Mouse (Mus musculus) midbrain, embryonic 11.5 days (tissue): ENCODE measurements around the gene Sin3a. TPM values are rescaled to one million over a fixed set of nuclear protein-coding genes. Genes with fewer than 3 reads are reported as not detected.

ENCODE experiments used
- ATAC-seq: fragments of 200-750 bp; cut with Nextera tagmentation; 2 replicates; pipeline ENCODE4 v1.8.0; 2017; ENCODE audit warnings: moderate TSS enrichment, moderate library complexity; ENCODE audit not compliant: low FRiP score
- DNase-seq: peaks from one replicate; pipeline ENCODE4 v3.0.0; 2015; ENCODE audit warnings: low spot score; ENCODE audit errors: missing footprints
- H3K27ac ChIP-seq: fragments of 300-500 bp; sonication (generic); 2 replicates; pipeline ENCODE4 v1.5.1; 2014; ENCODE audit warnings: low read depth, low read length
- H3K27me3 ChIP-seq: fragments of 300-500 bp; sonication (generic); 2 replicates; pipeline ENCODE4 v1.6.1; 2014; ENCODE audit warnings: mild to moderate bottlenecking, low read length, moderate library complexity, mixed read lengths; ENCODE audit not compliant: control insufficient read depth, insufficient read depth
- H3K36me3 ChIP-seq: fragments of 300-500 bp; sonication (generic); 2 replicates; pipeline ENCODE4 v1.6.1; 2014; ENCODE audit warnings: mild to moderate bottlenecking, low read length, moderate library complexity, mixed read lengths; ENCODE audit not compliant: control insufficient read depth, insufficient read depth
- H3K4me1 ChIP-seq: fragments of 300-500 bp; sonication (generic); 2 replicates; pipeline ENCODE4 v1.6.1; 2014; ENCODE audit warnings: low read length; ENCODE audit not compliant: control insufficient read depth, insufficient read depth
- H3K4me2 ChIP-seq: fragments of 300-500 bp; sonication (generic); 2 replicates; pipeline ENCODE4 v1.6.1; 2014; ENCODE audit warnings: mild to moderate bottlenecking, moderate library complexity
- H3K4me3 ChIP-seq: fragments of 300-500 bp; sonication (generic); 2 replicates; pipeline ENCODE4 v1.5.1; 2014; ENCODE audit warnings: low read depth, low read length
- H3K9ac ChIP-seq: fragments of 300-500 bp; sonication (generic); 2 replicates; pipeline ENCODE4 v1.6.1; 2014; ENCODE audit warnings: low read length
- H3K9me3 ChIP-seq: fragments of 300-500 bp; sonication (generic); 2 replicates; pipeline ENCODE4 v1.6.1; 2016; ENCODE audit warnings: low read length; ENCODE audit not compliant: control insufficient read depth
- WGBS: fragments of 180-500 bp; shearing (Covaris S2); extraction: QIAGEN DNeasy Blood & Tissue Kit; methylation state at CpG from one replicate; pipeline ENCODE4 v1.1.7; 2014; 5-methylcytosine and 5-hydroxymethylcytosine counted together
- polyA plus RNA-seq: library from polyadenylated mRNA; unstranded; fragments of >200 nt; fragmentation: Nextera tagmentation; extraction: Ambion mirVana; gene quantifications from 2 replicates; pipeline ENCODE4 v1.2.1, GENCODE M21; 2014

The Sin3a gene
- 54.6 and 56.1 TPM in 2 replicates for polyA plus RNA-seq

GRCm38 (mm10) chr9:57071801-57072351 lies at the start of gene Sin3a:
Gene Sin3a, plus strand, starts transcription at chr9:57072040.
- ATAC-seq (no peak), DNase-seq (peak; percentile 98)
- no peaks in the 10 kb centered on the region for H3K27me3 ChIP-seq
- peak within 1 kb of the TSS; percentile 91 for H3K4me3 ChIP-seq
- peaks cover 10% of the 10 kb centered on the region for H3K4me1 ChIP-seq
- H3K9ac ChIP-seq, result peak within 1 kb of the TSS; percentile 79
- H3K36me3 ChIP-seq, result no peaks in the 10 kb centered on the region
- H3K9me3 ChIP-seq, result no peaks in the 10 kb centered on the region
- H3K4me2 ChIP-seq, result peak within 1 kb of the TSS; percentile 78
- under 1% methylated on average over 34 of the region's 34 CpGs for WGBS
- peak within 1 kb of the TSS; percentile 98 for H3K27ac ChIP-seq

- no peaks in the 10 kb centered on the region for H3K27me3 ChIP-seq
- no peak overlapping the region for H3K9ac ChIP-seq
- no peaks in the 10 kb centered on the region for H3K4me1 ChIP-seq
- no peak for DNase-seq
- peaks cover 10% of the 10 kb centered on the region for H3K36me3 ChIP-seq
- H3K4me2 ChIP-seq, result no peak overlapping the region
- no peak overlapping the region for H3K27ac ChIP-seq
- no peak for ATAC-seq
- no peaks in the 10 kb centered on the region for H3K9me3 ChIP-seq
- H3K4me3 ChIP-seq, result no peak overlapping the region
- WGBS, result 89% methylated on average over 1 of the region's 1 CpGs
Measured at GRCm38 (mm10) chr9:57031756-57032155, 40.1 kb upstream of the Sin3a start.

- 100% methylated on average over 1 of the region's 1 CpGs for WGBS
- Histone ChIP-seq H3K4me3 (no peak overlapping the region), H3K27ac (no peak overlapping the region), H3K4me2 (no peak overlapping the region), H3K27me3 (no peaks in the 10 kb centered on the region), H3K9me3 (no peaks in the 10 kb centered on the region), H3K36me3 (peaks cover 5% of the 10 kb centered on the region; the same call in 1 of the 2 replicates), H3K9ac (no peak overlapping the region), H3K4me1 (no peaks in the 10 kb centered on the region)
- DNase-seq (peak; percentile 87), ATAC-seq (no peak)
Measured at GRCm38 (mm10) chr9:57056237-57056636, 15.6 kb upstream of the Sin3a start.

GRCm38 (mm10) chr9:57064164-57064563 lies 7.7 kb upstream of the Sin3a start:
- no peaks in the 10 kb centered on the region for H3K27me3 ChIP-seq
- no peak for ATAC-seq

GRCm38 (mm10) chr9:57068266-57068665 lies 3.6 kb upstream of the Sin3a start:
- 77% methylated on average over 3 of the region's 3 CpGs for WGBS
- H3K4me1 ChIP-seq, result no peaks in the 10 kb centered on the region; the same call in 1 of the 2 replicates
- no peak overlapping the region for H3K4me3 ChIP-seq
- H3K9me3 ChIP-seq, result no peaks in the 10 kb centered on the region
- DNase-seq (no peak), ATAC-seq (no peak)
- H3K36me3 ChIP-seq, result no peaks in the 10 kb centered on the region
- H3K27me3 ChIP-seq, result no peaks in the 10 kb centered on the region
- H3K4me2 ChIP-seq, result no peak overlapping the region
- no peak overlapping the region for H3K27ac ChIP-seq
- no peak overlapping the region for H3K9ac ChIP-seq

More at GRCm38 (mm10) chr9:57064164-57064563, 7.7 kb upstream of the Sin3a start:
- Histone ChIP-seq H3K36me3 (0 out of 2 replicates have a peak, but pooled peaks cover 3% of the 10 kb centered on the region), H3K27ac (no peak overlapping the region), H3K9ac (no peak overlapping the region), H3K9me3 (no peaks in the 10 kb centered on the region), H3K4me1 (no peaks in the 10 kb centered on the region), H3K4me2 (no peak overlapping the region), H3K4me3 (no peak overlapping the region)
- no peak for DNase-seq
- WGBS, result 92% methylated on average over 2 of the region's 2 CpGs

- no peak overlapping the region for H3K4me3 ChIP-seq
- H3K9ac ChIP-seq, result no peak overlapping the region
- ATAC-seq, result no peak
- 59% methylated on average over 1 of the region's 1 CpGs for WGBS
- H3K9me3 ChIP-seq, result no peaks in the 10 kb centered on the region
- H3K27ac ChIP-seq, result no peak overlapping the region
- no peak for DNase-seq
- no peaks in the 10 kb centered on the region for H3K27me3 ChIP-seq
- no peak overlapping the region for H3K4me2 ChIP-seq
- peaks cover 10% of the 10 kb centered on the region for H3K4me1 ChIP-seq
- H3K36me3 ChIP-seq, result no peaks in the 10 kb centered on the region
Measured at GRCm38 (mm10) chr9:57070262-57070661, 1.6 kb upstream of the Sin3a start.

GRCm38 (mm10) chr9:57070800-57071545 lies 867 bp upstream of the Sin3a start:
- Histone ChIP-seq H3K9ac (peak overlapping the region; percentile 79), H3K27ac (no peak overlapping the region), H3K4me2 (peak overlapping the region; percentile 78), H3K4me3 (peak overlapping the region; percentile 91), H3K9me3 (no peaks in the 10 kb centered on the region), H3K36me3 (no peaks in the 10 kb centered on the region), H3K4me1 (peaks cover 10% of the 10 kb centered on the region), H3K27me3 (no peaks in the 10 kb centered on the region)
- 26% methylated on average over 5 of the region's 5 CpGs for WGBS
- no peak for DNase-seq
- no peak for ATAC-seq

- peak overlapping the region; percentile 78 for H3K4me2 ChIP-seq
- H3K4me1 ChIP-seq, result peaks cover 10% of the 10 kb centered on the region
- no peak for ATAC-seq
- no peaks in the 10 kb centered on the region for H3K9me3 ChIP-seq
- WGBS, result under 1% methylated on average over 40 of the region's 40 CpGs
- peak overlapping the region; percentile 91 for H3K4me3 ChIP-seq
- peak overlapping the region; percentile 98 for H3K27ac ChIP-seq
- H3K27me3 ChIP-seq, result no peaks in the 10 kb centered on the region
- peak; percentile 96 for DNase-seq
- H3K36me3 ChIP-seq, result no peaks in the 10 kb centered on the region
- peak overlapping the region; percentile 79 for H3K9ac ChIP-seq
Measured at GRCm38 (mm10) chr9:57072526-57072988, 717 bp downstream of the Sin3a start.
